ENCODE assay signal across 23 mouse cellular contexts in genomic region chr10:94779319-94779718, GRCm38 (mm10).
DNase-seq lines count a peak whose midpoint lies in the region; ATAC-seq lines count a peak whose summit lies in the region.
"Had no signal": no experiment of that assay in that cellular context is flagged by ENCODE, and none has a peak within 500 bp of the region (broad histone marks: within the 10 kb centered on the region; RNA-seq: fewer than 3 reads in every experiment).

No protein-coding gene starts in this region.

- H3K36me3 ChIP-seq in liver, embryonic 16.5 days (ENCODE audit: control insufficient read depth, insufficient read depth), result no peaks in the 10 kb centered on the region; the same call in 1 of the 2 replicates
- H3K36me3 ChIP-seq in midbrain, embryonic 14.5 days (ENCODE audit: control insufficient read depth, insufficient read depth, low read length), result peaks cover 3% of the 10 kb centered on the region; the same call in 1 of the 2 replicates
- H3K36me3 ChIP-seq: forebrain, embryonic 15.5 days had no signal

- 40% methylated on average over 4 of the region's 4 CpGs for WGBS in liver, embryonic 16.5 days (ENCODE audit: insufficient replicate concordance)
- WGBS in midbrain, embryonic 14.5 days, result 96% methylated on average over 4 of the region's 4 CpGs

- peak; percentile 43; the same call in 1 of the 2 replicates for ATAC-seq in liver, embryonic 16.5 days (ENCODE audit: low read depth)
- 0 out of 2 replicates have a peak, but pooled peaks have one; percentile 21 for ATAC-seq in erythroid progenitor cell, adult 5-6 weeks (replicated peaks; ENCODE audit: low FRiP score, poor library complexity, severe bottlenecking)
- peak; percentile 66 for ATAC-seq in megakaryocyte-erythroid progenitor cell, adult 5-6 weeks (replicated peaks; ENCODE audit: low FRiP score, low TSS enrichment, poor library complexity, severe bottlenecking)
- no peak for ATAC-seq in midbrain, embryonic 14.5 days (ENCODE audit: low FRiP score, low TSS enrichment)
- ATAC-seq: activated CD4-positive, CD25-positive, alpha-beta regulatory T cell, adult 4 months; forebrain, embryonic 13.5 days; forebrain, embryonic 15.5 days; forebrain, postnatal 0 days; Patski had no signal

- no peak overlapping the region for H3K27ac ChIP-seq in liver, embryonic 16.5 days (ENCODE audit: low read length)
- no peak overlapping the region for H3K27ac ChIP-seq in midbrain, embryonic 14.5 days (replicated peaks; ENCODE audit: low read depth, low read length)
- H3K27ac ChIP-seq: embryonic facial prominence, embryonic 13.5 days; embryonic facial prominence, embryonic 15.5 days; forebrain, embryonic 13.5 days; forebrain, embryonic 15.5 days had no signal

- DNase-seq in liver, result no peak
- no peak for DNase-seq in midbrain, embryonic 14.5 days
- no peak for DNase-seq in cerebellum, adult 18-20 months
- DNase-seq: adrenal gland, adult 8-10 months; adrenal gland, postnatal 14 days; adrenal gland, postnatal 36 days; cerebellum, adult 11-12 months; cerebellum, adult 8-10 months; cerebellum, adult 9-11 months; cerebellum, postnatal 14 days; cerebellum, postnatal 36 days; embryo, embryonic 11 days; forebrain, postnatal 0 days had no signal

- H3K4me1 ChIP-seq in liver, embryonic 16.5 days (ENCODE audit: control insufficient read depth, low read depth, low read length), result no peaks in the 10 kb centered on the region
- H3K4me1 ChIP-seq in midbrain, embryonic 14.5 days (ENCODE audit: control insufficient read depth, insufficient read depth, low read length), result no peaks in the 10 kb centered on the region
- H3K4me1 ChIP-seq: embryonic facial prominence, embryonic 15.5 days; forebrain, embryonic 13.5 days; forebrain, embryonic 15.5 days had no signal

- no peaks in the 10 kb centered on the region for H3K27me3 ChIP-seq in liver, embryonic 16.5 days (ENCODE audit: control insufficient read depth, insufficient read depth, low read depth, low read length)
- H3K27me3 ChIP-seq in midbrain, embryonic 14.5 days (ENCODE audit: control insufficient read depth, insufficient read depth, low read length), result no peaks in the 10 kb centered on the region
- H3K27me3 ChIP-seq: embryonic facial prominence, embryonic 13.5 days; embryonic facial prominence, embryonic 15.5 days; forebrain, embryonic 13.5 days; forebrain, embryonic 15.5 days; Patski had no signal

- H3K4me3 ChIP-seq in liver, embryonic 16.5 days (ENCODE audit: low read depth, low read length), result no peak overlapping the region
- H3K4me3 ChIP-seq in midbrain, embryonic 14.5 days (replicated peaks; ENCODE audit: low read depth, low read length), result no peak overlapping the region
- H3K4me3 ChIP-seq: embryonic facial prominence, embryonic 13.5 days; embryonic facial prominence, embryonic 15.5 days; erythroblast, embryonic 14.5 days; forebrain, embryonic 13.5 days; forebrain, embryonic 15.5 days had no signal

- H3K9ac ChIP-seq in liver, embryonic 16.5 days (ENCODE audit: low read depth, low read length), result no peak overlapping the region
- H3K9ac ChIP-seq in midbrain, embryonic 14.5 days (replicated peaks; ENCODE audit: low read length), result no peak overlapping the region
- H3K9ac ChIP-seq: embryonic facial prominence, embryonic 13.5 days; embryonic facial prominence, embryonic 15.5 days; forebrain, embryonic 13.5 days; forebrain, embryonic 15.5 days; forebrain, postnatal 0 days had no signal

- H3K9me3 ChIP-seq in liver, embryonic 16.5 days (replicated peaks; ENCODE audit: control insufficient read depth, low read length), result no peaks in the 10 kb centered on the region
- H3K9me3 ChIP-seq in midbrain, embryonic 14.5 days (ENCODE audit: control insufficient read depth, low read length), result no peaks in the 10 kb centered on the region
- H3K9me3 ChIP-seq: embryonic facial prominence, embryonic 13.5 days; embryonic facial prominence, embryonic 15.5 days; forebrain, embryonic 13.5 days; forebrain, embryonic 15.5 days had no signal

- H3K4me2 ChIP-seq in liver, embryonic 16.5 days (ENCODE audit: low read depth, low read length), result no peak overlapping the region
- H3K4me2 ChIP-seq in midbrain, embryonic 14.5 days (ENCODE audit: low read length), result no peak overlapping the region
- H3K4me2 ChIP-seq: embryonic facial prominence, embryonic 13.5 days; embryonic facial prominence, embryonic 15.5 days; forebrain, embryonic 13.5 days; forebrain, embryonic 15.5 days had no signal
